Comparison of ENCODE assay signal across 32 mouse cellular contexts in genomic region chr11:72283486-72284224, GRCm38 (mm10). TPM values are rescaled to one million over a fixed set of nuclear protein-coding genes. Genes with fewer than 3 reads are reported as not detected.
DNase-seq lines count a peak whose midpoint lies in the region; ATAC-seq lines count a peak whose summit lies in the region.
"Had no signal": no experiment of that assay in that cellular context is flagged by ENCODE, and none has a peak within 500 bp of the region (broad histone marks: within the 10 kb centered on the region; RNA-seq: fewer than 3 reads in every experiment).

No protein-coding gene starts in this region.

- H3K27me3 ChIP-seq in kidney, embryonic 15.5 days: no peaks in the 10 kb centered on the region
- H3K27me3 ChIP-seq: forebrain, embryonic 12.5 days; forebrain, embryonic 15.5 days; heart, embryonic 12.5 days; heart, embryonic 15.5 days; hindbrain, embryonic 13.5 days had no signal

- H3K9me3 ChIP-seq in kidney, embryonic 15.5 days (replicated peaks): no peaks in the 10 kb centered on the region
- H3K9me3 ChIP-seq: forebrain, embryonic 12.5 days; forebrain, embryonic 15.5 days; heart, embryonic 15.5 days; hindbrain, embryonic 10.5 days; hindbrain, embryonic 13.5 days had no signal

- DNase-seq in kidney, adult 11 months: peak; percentile 20
- DNase-seq in kidney, adult 8-10 months: peak; percentile 13 to 66
- no peak for DNase-seq in kidney, postnatal 14 days
- DNase-seq in ES-CJ7 (ENCODE audit: low read depth, low spot score) (peak; percentile 26), R1 (ENCODE audit: low read depth, low spot score) (peak; percentile 45)
- no peak for DNase-seq in adrenal gland, adult 2 months
- no peak for DNase-seq in thymus, postnatal 14 days
- DNase-seq: adrenal gland, adult 8-10 months; adrenal gland, postnatal 25 days; cerebellum, adult 11-12 months; cerebellum, adult 8-10 months; cerebellum, postnatal 36 days; embryo, embryonic 11 days; gastrocnemius, postnatal 36 days; heart, postnatal 10 days; heart, postnatal 36 days had no signal

- ATAC-seq in kidney, embryonic 15.5 days (replicated peaks; ENCODE audit: low FRiP score): no peak
- ATAC-seq: CD4-positive, CD25-positive, alpha-beta regulatory T cell, adult 4 months; forebrain, embryonic 15.5 days; hindbrain, embryonic 16.5 days had no signal

- 81% methylated on average over 16 of the region's 16 CpGs for WGBS in kidney, embryonic 15.5 days

- no peaks in the 10 kb centered on the region for H3K36me3 ChIP-seq in kidney, embryonic 15.5 days
- H3K36me3 ChIP-seq: forebrain, embryonic 12.5 days; forebrain, embryonic 15.5 days; heart, embryonic 12.5 days; heart, embryonic 15.5 days; hindbrain, embryonic 10.5 days; hindbrain, embryonic 13.5 days had no signal

- no peak overlapping the region for H3K4me3 ChIP-seq in kidney, embryonic 15.5 days (replicated peaks)
- H3K4me3 ChIP-seq: erythroblast, embryonic 14.5 days; forebrain, embryonic 12.5 days; forebrain, embryonic 15.5 days; heart, embryonic 12.5 days; heart, embryonic 15.5 days; hindbrain, embryonic 10.5 days; hindbrain, embryonic 13.5 days had no signal

- no peaks in the 10 kb centered on the region for H3K4me1 ChIP-seq in kidney, embryonic 15.5 days
- H3K4me1 ChIP-seq: forebrain, embryonic 12.5 days; forebrain, embryonic 15.5 days; hindbrain, embryonic 10.5 days; hindbrain, embryonic 13.5 days had no signal

- no peak overlapping the region for H3K4me2 ChIP-seq in kidney, embryonic 15.5 days
- H3K4me2 ChIP-seq: forebrain, embryonic 12.5 days; forebrain, embryonic 15.5 days; heart, embryonic 12.5 days; heart, embryonic 15.5 days; hindbrain, embryonic 13.5 days had no signal

- H3K9ac ChIP-seq in kidney, embryonic 15.5 days: no peak overlapping the region
- H3K9ac ChIP-seq: forebrain, embryonic 12.5 days; forebrain, embryonic 15.5 days; heart, embryonic 12.5 days; heart, embryonic 15.5 days; hindbrain, embryonic 13.5 days had no signal

- H3K27ac ChIP-seq in kidney, embryonic 15.5 days: no peak overlapping the region
- H3K27ac ChIP-seq: forebrain, embryonic 12.5 days; forebrain, embryonic 15.5 days; heart, embryonic 15.5 days; hindbrain, embryonic 10.5 days; hindbrain, embryonic 13.5 days had no signal

RNA-seq across cellular contexts. Expression of gene Slc13a5, which starts 16.6 kb away (rescaled TPM):
- polyA plus RNA-seq in kidney, embryonic 15.5 days (2015; fragmentation: Nextera tagmentation; extraction: Ambion mirVana): 0.26 and 2.0 TPM in 2 replicates
- under 1 TPM; 0.20 to 0.38 TPM for total RNA-seq in adrenal gland, adult 2 months (2021)
- polyA plus RNA-seq in adrenal gland, adult 2 months (2012; rRNA removed): 0.08 and 0.12 TPM in 2 replicates
- total RNA-seq: gastrocnemius, adult 8-10 months; gastrocnemius, postnatal 36 days; granulocyte monocyte progenitor cell, adult 5-6 weeks; heart, postnatal 10 days; heart, postnatal 36 days had no signal
- polyA plus RNA-seq: CD4-positive, CD25-positive, alpha-beta regulatory T cell, adult 4 months; embryonic facial prominence, embryonic 11.5 days; erythroblast, embryonic 14.5 days; forebrain, embryonic 12.5 days had no signal

RNA-seq across cellular contexts. Expression of gene Xaf1, which starts 17.8 kb away (rescaled TPM):
- polyA plus RNA-seq in kidney, embryonic 15.5 days (2015; fragmentation: Nextera tagmentation; extraction: Ambion mirVana): 4.3 and 6.2 TPM in 2 replicates
- 10 to 100 TPM; 22.3 to 28.9 TPM for total RNA-seq in adrenal gland, adult 2 months (2021)
- polyA plus RNA-seq in adrenal gland, adult 2 months (2012; rRNA removed): 26.9 and 28.1 TPM in 2 replicates
- polyA plus RNA-seq: erythroblast, embryonic 14.5 days had no signal

RNA-seq across cellular contexts. Expression of gene Fbxo39, which starts 30.6 kb away (rescaled TPM):
- not detected in 2 replicates for polyA plus RNA-seq in kidney, embryonic 15.5 days (2015; fragmentation: Nextera tagmentation; extraction: Ambion mirVana)
- not detected for total RNA-seq in adrenal gland, adult 2 months (2021)
- polyA plus RNA-seq in adrenal gland, adult 2 months (2012; rRNA removed): 0.06 TPM in 1 of 2 replicates, not detected in the other
- total RNA-seq: adrenal gland, adult 8-10 months; gastrocnemius, adult 8-10 months; gastrocnemius, postnatal 36 days; granulocyte monocyte progenitor cell, adult 5-6 weeks; heart, postnatal 10 days; heart, postnatal 36 days had no signal
- polyA plus RNA-seq: brain, embryonic 14.5 days; C2C12; cortical plate, adult 2 months; embryonic facial prominence, embryonic 11.5 days; erythroblast, embryonic 14.5 days; forebrain, embryonic 12.5 days; forebrain, embryonic 15.5 days; heart, embryonic 12.5 days; heart, embryonic 15.5 days; hindbrain, embryonic 10.5 days; hindbrain, embryonic 13.5 days; hindbrain, embryonic 16.5 days had no signal

Comparison
In these comparisons a context has a peak if more than half of its experiments do, and no peak if none do; other contexts are left out.
1. DNase-seq: peak in kidney, adult 11 months (single experiment), kidney, adult 8-10 months (2 of 2), ES-CJ7 (single experiment) and R1 (single experiment); none in kidney, postnatal 14 days (single experiment), adrenal gland, adult 2 months (single experiment) and thymus, postnatal 14 days (single experiment).